Mouse (Mus musculus) forebrain, embryonic 16.5 days (tissue): ENCODE data around the gene Tbc1d10c. TPM values are rescaled to one million over a fixed set of nuclear protein-coding genes. Genes with fewer than 3 reads are reported as not detected.
A peak's percentile ranks its signal among the peaks of the same experiment; 100 is the strongest.

Experiments
- ATAC-seq: fragments of 200-750 bp; cut with Nextera tagmentation; 2 replicates; pipeline ENCODE4 v1.8.0; 2017; ENCODE audit warnings: mild to moderate bottlenecking, moderate library complexity
- H3K27ac ChIP-seq: fragments of 300-500 bp; sonication (generic); 2 replicates; pipeline ENCODE4 v1.5.1; 2014; ENCODE audit warnings: low read length, control low read depth
- H3K27me3 ChIP-seq: fragments of 300-500 bp; sonication (generic); replicated peaks from 2 replicates; pipeline ENCODE4 v1.6.1; 2014; ENCODE audit warnings: low read length; ENCODE audit not compliant: control insufficient read depth, insufficient read depth
- H3K36me3 ChIP-seq: fragments of 300-500 bp; sonication (generic); 2 replicates; pipeline ENCODE4 v1.6.1; 2014; ENCODE audit not compliant: control insufficient read depth, insufficient read depth
- H3K4me1 ChIP-seq: fragments of 300-500 bp; sonication (generic); replicated peaks from 2 replicates; pipeline ENCODE4 v1.6.1; 2014; ENCODE audit warnings: low read length; ENCODE audit not compliant: control insufficient read depth, insufficient read depth
- H3K4me2 ChIP-seq: fragments of 300-500 bp; sonication (generic); 2 replicates; pipeline ENCODE4 v1.6.1; 2014; ENCODE audit warnings: mild to moderate bottlenecking, low read length, control low read depth
- H3K4me3 ChIP-seq: fragments of 300-500 bp; sonication (generic); replicated peaks from 2 replicates; pipeline ENCODE4 v1.5.1; 2014; ENCODE audit warnings: mild to moderate bottlenecking, low read length, control low read depth
- H3K9ac ChIP-seq: fragments of 300-500 bp; sonication (generic); replicated peaks from 2 replicates; pipeline ENCODE4 v1.6.1; 2014; ENCODE audit warnings: low read depth, low read length, control low read depth
- H3K9me3 ChIP-seq: fragments of 300-500 bp; sonication (generic); 2 replicates; pipeline ENCODE4 v1.6.1; 2016; ENCODE audit warnings: low read length; ENCODE audit not compliant: control insufficient read depth
- WGBS: fragments of 180-500 bp; shearing (Covaris S2); extraction: QIAGEN DNeasy Blood & Tissue Kit; methylation state at CpG from one replicate; pipeline ENCODE4 v1.1.7; 2014; 5-methylcytosine and 5-hydroxymethylcytosine counted together
- polyA plus RNA-seq: library from polyadenylated mRNA; unstranded; fragments of >200 nt; fragmentation: Nextera tagmentation; extraction: Ambion mirVana; gene quantifications from 2 replicates; pipeline ENCODE4 v1.2.1, GENCODE M21; 2015

Gene Tbc1d10c
- polyA plus RNA-seq, 1 experiment from 2014 or later: 0.42 TPM

DNA sequence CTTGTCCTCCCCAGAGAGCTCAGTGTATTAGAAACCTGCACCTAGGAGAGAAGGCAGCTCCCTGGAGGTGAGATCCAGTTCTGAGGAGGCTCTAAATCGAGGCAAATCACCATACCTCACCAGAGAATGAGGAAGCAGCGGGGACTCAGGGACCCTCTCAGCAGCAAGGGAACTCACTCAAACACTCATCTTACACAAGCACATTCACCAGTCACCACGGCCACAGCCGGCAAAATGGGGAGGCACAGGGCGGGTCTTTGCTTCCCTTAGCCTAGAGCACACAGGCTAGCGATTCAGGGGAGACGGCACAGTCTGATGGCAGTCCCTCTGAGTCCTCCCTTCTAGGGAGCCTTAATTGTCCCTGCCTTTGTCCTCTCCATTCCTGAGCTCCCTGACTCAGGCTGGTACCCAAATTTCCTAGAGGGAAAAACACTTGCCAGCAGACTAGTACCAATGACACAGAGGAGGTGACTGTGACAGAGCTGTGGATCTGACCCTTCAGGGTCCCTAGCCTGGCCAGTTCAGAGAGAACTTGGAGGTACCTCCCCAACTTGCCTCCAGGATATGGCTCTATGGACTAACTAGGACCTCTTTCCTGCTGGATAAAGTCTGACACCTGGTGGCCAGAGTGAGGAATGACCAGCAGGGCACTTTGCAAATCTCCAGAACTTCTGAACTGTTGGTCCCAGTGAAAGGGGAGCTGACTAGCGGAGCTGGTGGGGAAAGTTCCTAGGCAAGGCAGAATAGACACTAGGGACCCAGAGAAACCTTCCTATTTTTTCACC lies 37.0 kb upstream of the Tbc1d10c start:
- no peak for ATAC-seq
- Histone ChIP-seq H3K4me2 (no peak overlapping the region), H3K9ac (no peak overlapping the region; the same call in 1 of the 2 replicates), H3K27me3 (peaks cover 10% of the 10 kb centered on the region), H3K36me3 (no peaks in the 10 kb centered on the region), H3K4me1 (peaks cover 11% of the 10 kb centered on the region), H3K9me3 (no peaks in the 10 kb centered on the region), H3K4me3 (no peak overlapping the region), H3K27ac (no peak overlapping the region)
- WGBS: 18% methylated on average over 8 of the region's 8 CpGs

DNA sequence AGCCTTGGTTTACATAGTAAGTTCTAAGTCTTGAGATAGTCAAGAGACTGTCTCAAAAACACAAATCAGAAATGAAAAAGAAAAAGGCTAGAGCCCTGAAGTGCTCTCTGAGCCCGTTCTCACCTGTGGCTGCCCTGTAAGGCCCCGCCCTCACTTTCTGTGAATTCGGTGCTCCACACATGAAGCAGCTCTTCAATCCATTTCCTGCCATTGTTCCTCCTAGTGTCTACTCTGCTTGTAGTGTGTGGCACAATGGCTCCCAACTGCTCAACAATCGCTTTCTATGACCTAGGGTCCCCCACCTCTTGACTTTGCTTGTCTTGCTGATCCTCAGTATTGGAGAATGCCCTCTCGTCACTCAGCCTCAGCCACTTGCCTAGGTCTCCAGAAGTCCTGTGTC lies 36.4 kb upstream of the Tbc1d10c start:
- Histone ChIP-seq H3K36me3 (no peaks in the 10 kb centered on the region), H3K9ac (no peak overlapping the region), H3K27me3 (peaks cover 10% of the 10 kb centered on the region), H3K9me3 (no peaks in the 10 kb centered on the region), H3K4me1 (peaks cover 9% of the 10 kb centered on the region), H3K27ac (no peak overlapping the region), H3K4me2 (no peak overlapping the region), H3K4me3 (no peak overlapping the region)
- WGBS: 66% methylated on average over 5 of the region's 5 CpGs
- ATAC-seq: no peak

- Histone ChIP-seq H3K4me3 (no peak overlapping the region), H3K36me3 (no peaks in the 10 kb centered on the region), H3K9ac (no peak overlapping the region), H3K27me3 (peaks cover 10% of the 10 kb centered on the region), H3K27ac (no peak overlapping the region), H3K9me3 (no peaks in the 10 kb centered on the region), H3K4me2 (no peak overlapping the region), H3K4me1 (peaks cover 5% of the 10 kb centered on the region)
- 90% methylated on average over 7 of the region's 7 CpGs for WGBS
- ATAC-seq: no peak
Measured at GRCm38 (mm10) chr19:4226779-4227178, 35.7 kb upstream of the Tbc1d10c start.

- Histone ChIP-seq H3K9me3 (no peaks in the 10 kb centered on the region), H3K4me1 (peaks cover 15% of the 10 kb centered on the region), H3K27me3 (0 out of 2 replicates have a peak, but pooled peaks cover 2% of the 10 kb centered on the region), H3K36me3 (no peaks in the 10 kb centered on the region), H3K9ac (no peak overlapping the region), H3K27ac (no peak overlapping the region), H3K4me2 (no peak overlapping the region), H3K4me3 (no peak overlapping the region)
- WGBS: 85% methylated on average over 11 of the region's 11 CpGs
- ATAC-seq: no peak
Measured at GRCm38 (mm10) chr19:4222165-4222564, 31.1 kb upstream of the Tbc1d10c start.

DNA sequence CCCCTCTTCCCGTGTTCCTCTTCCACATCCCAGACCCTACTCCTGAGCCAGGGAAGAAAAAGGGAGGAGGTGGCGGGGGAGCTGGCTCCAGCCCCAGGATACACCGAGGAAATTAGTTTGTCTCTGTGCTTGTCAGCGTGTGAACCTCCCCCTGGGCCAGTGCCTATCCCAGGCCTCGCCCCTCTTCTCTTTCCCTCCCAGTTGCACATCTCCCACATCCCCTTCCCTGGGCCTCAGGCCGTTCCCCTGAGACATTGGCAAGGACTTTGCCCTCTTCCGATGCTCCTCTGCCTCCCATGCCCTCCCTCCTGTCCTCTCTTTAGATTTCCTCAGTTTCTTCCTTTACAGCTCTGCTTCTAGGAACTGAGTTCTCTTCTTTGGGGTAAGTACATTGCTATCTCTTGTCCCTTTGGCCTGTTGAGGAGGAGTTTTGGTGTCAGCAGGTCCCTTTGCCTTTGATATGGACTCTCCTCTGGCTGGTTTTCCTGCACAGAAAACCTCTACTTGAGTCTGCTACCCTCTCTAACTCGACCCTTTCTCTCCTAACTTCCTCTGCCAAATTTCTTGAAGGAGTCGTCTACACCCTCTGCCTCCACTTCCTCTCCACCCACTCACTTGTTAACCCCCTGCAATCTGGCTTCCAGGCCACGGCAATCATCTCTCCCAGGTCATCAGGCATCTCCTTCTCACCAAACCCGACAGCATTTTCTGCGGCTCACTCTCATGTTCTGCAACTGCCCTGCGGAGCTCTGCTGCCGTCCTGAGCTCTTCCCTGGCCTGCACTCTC lies 30.1 kb upstream of the Tbc1d10c start:
- Histone ChIP-seq H3K27ac (no peak overlapping the region), H3K27me3 (peaks cover 5% of the 10 kb centered on the region), H3K9me3 (no peaks in the 10 kb centered on the region), H3K4me1 (peaks cover 15% of the 10 kb centered on the region), H3K4me3 (no peak overlapping the region), H3K9ac (0 out of 2 replicates have a peak overlapping the region, but pooled peaks have one; percentile 5), H3K4me2 (no peak overlapping the region), H3K36me3 (no peaks in the 10 kb centered on the region)
- ATAC-seq: no peak
- WGBS: 44% methylated on average over 14 of the region's 14 CpGs

DNA sequence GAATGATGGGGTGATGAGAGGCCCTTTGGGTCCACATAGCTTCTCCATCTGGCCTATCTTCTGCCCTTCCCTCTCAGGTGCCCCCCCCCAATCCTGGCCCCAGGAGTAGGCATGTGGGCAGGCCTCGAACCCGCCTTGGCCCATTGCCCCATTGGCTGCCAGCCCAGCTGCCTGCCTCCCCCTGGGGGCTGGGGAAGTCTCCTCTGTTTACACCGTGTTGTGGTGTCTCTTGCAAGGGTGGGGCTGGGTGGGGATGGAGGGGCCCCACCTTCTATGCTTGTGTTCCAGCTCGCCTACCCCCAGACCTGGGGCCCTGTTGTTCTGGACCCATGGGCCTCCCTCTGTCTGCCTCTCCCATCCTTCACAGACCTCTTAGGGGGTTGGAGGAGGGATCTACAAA lies 29.3 kb upstream of the Tbc1d10c start:
- Histone ChIP-seq H3K4me3 (no peak overlapping the region), H3K9ac (no peak overlapping the region), H3K27ac (no peak overlapping the region), H3K4me1 (peaks cover 17% of the 10 kb centered on the region), H3K4me2 (no peak overlapping the region), H3K36me3 (no peaks in the 10 kb centered on the region), H3K27me3 (peaks cover 9% of the 10 kb centered on the region), H3K9me3 (no peaks in the 10 kb centered on the region)
- no peak for ATAC-seq
- WGBS: 52% methylated on average over 4 of the region's 4 CpGs

DNA sequence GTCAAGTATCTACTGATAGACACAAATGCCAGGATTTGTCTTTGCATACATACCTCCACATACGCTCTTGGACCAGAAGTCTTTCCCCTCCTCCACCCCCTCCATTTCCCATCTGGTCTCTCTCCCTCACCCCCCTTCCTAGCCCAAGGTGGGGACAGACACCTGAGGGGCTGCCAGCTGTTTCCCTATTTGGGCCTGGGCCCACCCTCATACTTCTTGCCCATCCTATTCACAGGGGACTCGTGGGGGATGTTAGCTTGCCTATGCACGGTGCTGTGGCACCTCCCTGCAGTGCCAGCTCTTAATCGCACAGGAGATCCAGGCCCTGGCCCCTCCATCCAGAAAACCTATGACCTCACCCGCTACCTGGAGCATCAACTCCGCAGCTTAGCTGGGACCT lies 28.9 kb upstream of the Tbc1d10c start:
- no peak for ATAC-seq
- Histone ChIP-seq H3K9me3 (no peaks in the 10 kb centered on the region), H3K36me3 (no peaks in the 10 kb centered on the region), H3K9ac (no peak overlapping the region), H3K27me3 (peaks cover 10% of the 10 kb centered on the region), H3K4me2 (no peak overlapping the region), H3K4me1 (peaks cover 21% of the 10 kb centered on the region), H3K4me3 (no peak overlapping the region), H3K27ac (no peak overlapping the region)
- 79% methylated on average over 6 of the region's 6 CpGs for WGBS

- H3K27ac ChIP-seq: no peak overlapping the region
- H3K36me3 ChIP-seq: no peaks in the 10 kb centered on the region
- 67% methylated on average over 1 of the region's 1 CpGs for WGBS
- no peak overlapping the region for H3K4me3 ChIP-seq
- ATAC-seq: no peak
- H3K4me2 ChIP-seq: no peak overlapping the region
- peaks cover 10% of the 10 kb centered on the region for H3K27me3 ChIP-seq
- no peak overlapping the region for H3K9ac ChIP-seq
- H3K4me1 ChIP-seq: peaks cover 32% of the 10 kb centered on the region
- H3K9me3 ChIP-seq: no peaks in the 10 kb centered on the region
Measured at GRCm38 (mm10) chr19:4218784-4219183, 27.7 kb upstream of the Tbc1d10c start.

DNA sequence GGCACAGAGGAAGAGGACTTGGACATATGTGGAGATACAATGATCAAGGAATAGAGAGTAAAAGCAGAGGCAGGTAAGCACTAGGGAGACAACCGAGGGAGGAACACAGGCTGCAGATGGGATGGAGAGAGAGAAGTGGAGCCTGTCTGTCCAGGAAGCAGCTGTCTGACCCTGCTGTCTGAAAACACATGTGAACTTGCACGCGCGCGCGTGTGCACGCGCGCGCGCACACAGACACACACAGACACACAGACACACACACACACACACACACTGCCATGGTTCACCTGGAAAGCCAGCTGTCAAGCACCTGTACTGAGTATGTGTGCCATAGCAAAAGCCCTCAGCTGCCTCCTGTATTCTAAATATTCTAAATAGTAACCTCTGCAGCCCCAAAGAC lies 27.2 kb upstream of the Tbc1d10c start:
- ATAC-seq: no peak
- no peak overlapping the region for H3K4me3 ChIP-seq
- no peak overlapping the region for H3K4me2 ChIP-seq
- no peak overlapping the region for H3K9ac ChIP-seq
- no peaks in the 10 kb centered on the region for H3K9me3 ChIP-seq
- H3K36me3 ChIP-seq: no peaks in the 10 kb centered on the region
- H3K27me3 ChIP-seq: peaks cover 15% of the 10 kb centered on the region
- H3K4me1 ChIP-seq: peaks cover 32% of the 10 kb centered on the region
- 81% methylated on average over 11 of the region's 11 CpGs for WGBS
- H3K27ac ChIP-seq: no peak overlapping the region
